Mouse (Mus musculus): Measurements from ENCODE around the gene Mrpl45.
"Not testable (repeated sequence)": the region's sequence is repeated elsewhere in the genome, so short reads cannot be mapped to it uniquely, and the experiment has no call there.

The Mrpl45 gene

GRCm38 (mm10) chr11:97315504-97316503 is at the start of gene Mrpl45:
Gene Mrpl45 (plus strand): TSS chr11:97315716.
- peak; percentile 100 for DNase-seq (ENCODE audit: low read depth, low spot score)

DNA sequence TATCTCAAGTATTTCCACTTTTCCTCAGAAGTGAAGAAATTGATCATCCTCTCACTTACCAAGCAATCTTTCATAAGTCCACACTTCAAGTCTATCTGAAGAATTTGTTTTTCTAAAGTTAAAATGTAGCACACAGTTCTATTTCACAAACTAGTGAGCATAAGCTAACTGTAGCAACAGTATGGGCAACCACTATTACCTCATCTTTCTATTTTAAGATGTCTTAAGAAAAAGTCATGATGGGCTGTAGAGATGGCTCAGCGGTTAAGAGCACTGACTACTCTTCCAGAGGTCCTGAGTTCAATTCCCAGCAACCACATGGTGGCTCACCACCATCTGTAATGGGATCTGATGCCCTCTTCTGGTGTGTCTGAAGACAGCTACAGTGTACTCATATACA is 49.0 kb upstream of the Mrpl45 start:
- DNase-seq (ENCODE audit: low read depth, low spot score), result not testable (repeated sequence)

DNA sequence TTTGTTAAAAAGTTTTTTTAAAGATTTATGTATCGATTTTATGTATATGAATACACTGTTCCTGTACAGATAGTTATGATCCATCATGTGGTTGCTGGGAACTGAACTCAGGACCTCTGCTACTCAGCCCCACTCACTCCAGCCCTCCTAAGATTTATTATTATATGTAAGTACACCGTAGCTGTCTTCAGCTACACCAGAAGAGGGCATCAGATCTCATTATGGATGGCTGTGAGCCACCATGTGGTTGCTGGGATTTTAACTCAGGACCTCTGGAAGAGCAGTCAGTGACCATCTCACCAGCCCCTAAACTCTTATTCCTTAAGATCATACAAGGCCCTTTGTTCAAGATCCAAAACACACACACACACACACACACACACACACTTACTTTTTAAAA is 45.5 kb upstream of the Mrpl45 start:
- DNase-seq (ENCODE audit: low read depth, low spot score), result peak; percentile 35

- DNase-seq (ENCODE audit: low read depth, low spot score), result no peak
These were observed 42.7 kb upstream of the Mrpl45 start for GRCm38 (mm10) chr11:97272835-97273234.

DNA sequence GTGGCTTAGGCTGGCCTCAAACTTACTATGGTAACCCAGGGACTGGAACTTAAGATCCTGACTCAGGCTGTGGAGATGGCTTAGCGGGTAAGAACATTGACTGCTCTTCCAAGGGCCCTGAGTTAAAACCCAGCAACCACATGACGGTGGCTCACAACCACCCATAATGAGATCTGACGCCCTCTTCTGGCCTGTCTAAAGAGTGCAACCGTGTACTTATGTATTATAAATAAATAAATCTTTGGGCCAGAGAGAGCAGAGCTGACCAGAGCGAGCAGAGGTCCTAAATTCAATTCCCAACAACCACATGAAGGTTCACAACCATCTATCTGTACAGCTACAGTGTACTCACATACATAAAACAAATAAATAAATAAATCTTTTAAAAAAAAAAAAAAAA is 41.9 kb upstream of the Mrpl45 start:
- peak; percentile 91 for DNase-seq (ENCODE audit: low read depth, low spot score)

GRCm38 (mm10) chr11:97274947-97275346 is 40.6 kb upstream of the Mrpl45 start:
- DNase-seq (ENCODE audit: low read depth, low spot score), result not testable (repeated sequence)

DNA sequence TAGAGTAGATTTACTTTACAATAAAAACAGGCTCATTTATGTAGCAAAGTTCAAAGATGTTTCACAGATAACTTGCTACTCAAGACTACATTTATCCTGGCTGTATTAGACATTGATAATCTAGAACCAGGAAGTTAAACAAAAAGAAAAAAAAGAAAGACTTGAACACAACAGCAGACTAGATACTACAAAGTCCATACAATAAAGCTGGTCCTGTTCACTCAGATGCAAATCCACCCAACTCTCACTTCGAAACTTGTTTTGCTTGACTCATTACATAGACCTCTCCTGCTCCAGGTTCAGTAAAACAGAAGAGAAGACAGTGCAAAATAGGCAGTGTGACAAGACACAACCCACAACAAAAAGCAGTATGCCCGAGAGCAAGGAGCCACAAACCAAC is 40.2 kb upstream of the Mrpl45 start:
- no peak for DNase-seq (ENCODE audit: low read depth, low spot score)

DNA sequence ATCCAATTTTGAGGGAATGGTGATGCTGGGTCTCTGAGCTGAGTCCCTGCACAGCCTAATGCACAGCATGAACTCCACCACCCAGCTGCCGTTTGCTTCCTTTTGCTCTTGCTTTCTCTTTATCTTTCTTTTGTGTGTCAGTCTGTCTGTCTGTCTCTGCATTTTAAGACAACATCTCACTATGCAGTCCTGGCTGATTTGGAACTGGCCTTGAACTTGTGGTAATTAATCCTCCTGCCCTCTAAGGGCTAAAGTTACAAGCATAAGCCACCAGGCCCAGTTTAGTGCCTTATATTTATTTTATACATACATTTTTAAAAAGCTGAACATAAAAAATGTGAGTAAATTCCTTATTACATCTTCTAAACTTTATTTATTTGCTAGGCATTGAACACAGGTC is 39.5 kb upstream of the Mrpl45 start:
- DNase-seq (ENCODE audit: low read depth, low spot score), result no peak

GRCm38 (mm10) chr11:97277166-97277565 is 38.4 kb upstream of the Mrpl45 start:
- no peak for DNase-seq (ENCODE audit: low read depth, low spot score)

DNA sequence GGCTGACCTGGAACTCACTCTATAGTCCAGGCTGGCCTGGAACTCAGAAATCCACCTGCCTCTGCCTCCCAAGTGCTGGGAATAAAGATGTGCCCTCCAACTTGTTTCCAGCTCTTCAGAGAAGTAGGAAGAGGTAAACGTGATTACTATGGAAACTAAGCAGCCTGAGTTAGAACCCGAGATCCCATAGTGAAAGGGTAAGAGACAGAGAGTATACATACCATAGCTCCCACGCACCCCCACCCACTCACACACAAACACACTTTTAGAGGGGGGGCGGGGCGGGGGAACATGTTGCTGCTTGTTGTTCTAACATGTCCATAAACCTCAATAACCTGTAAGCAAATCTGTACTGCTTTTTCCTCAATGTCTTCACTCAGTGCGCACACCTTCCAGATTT is 37.1 kb upstream of the Mrpl45 start:
- no peak for DNase-seq (ENCODE audit: low read depth, low spot score)

GRCm38 (mm10) chr11:97279040-97279404 is 36.5 kb upstream of the Mrpl45 start:
- no peak for DNase-seq (ENCODE audit: low read depth, low spot score)

- peak; percentile 98 for DNase-seq (ENCODE audit: low read depth, low spot score)
These were observed 35.9 kb upstream of the Mrpl45 start for GRCm38 (mm10) chr11:97279405-97280215.

DNA sequence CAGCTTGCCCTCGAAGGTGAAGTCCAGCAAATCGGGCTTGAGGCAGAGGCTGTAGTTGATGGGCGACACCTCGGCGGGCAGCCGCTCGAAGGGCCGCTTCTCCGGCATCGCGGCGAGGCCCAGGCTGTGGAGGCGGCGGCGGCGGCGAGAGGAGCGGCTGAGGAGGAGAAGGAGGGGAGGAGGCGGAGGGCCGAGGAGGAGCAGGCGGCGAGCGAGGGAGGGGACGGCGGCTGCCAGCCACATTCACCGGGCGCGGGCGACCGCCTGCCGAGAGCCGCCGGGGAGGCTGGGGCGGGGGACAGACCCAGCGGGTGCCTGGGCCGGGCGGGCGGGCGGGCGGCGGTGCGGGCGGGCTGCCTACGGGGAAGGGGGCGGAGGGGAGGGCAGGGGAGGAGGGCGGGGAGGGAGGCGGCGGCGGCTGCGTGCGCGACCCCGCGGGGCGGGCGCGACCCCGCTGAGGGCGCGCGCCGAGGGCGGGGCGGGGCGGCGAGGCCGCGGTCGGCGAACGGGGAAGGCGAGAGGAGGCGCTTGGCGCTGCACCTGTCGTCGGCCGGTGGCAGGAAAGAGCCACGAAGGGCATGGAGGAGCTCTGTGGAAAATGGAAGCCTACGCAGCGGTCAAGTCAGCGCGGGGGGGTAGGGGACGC is 35.2 kb upstream of the Mrpl45 start, which contains the start of gene Npepps:
Gene Npepps, minus strand, starts transcription at position 423 of the 646 bp plus-strand sequence.
- DNase-seq (ENCODE audit: low read depth, low spot score), result peak; percentile 88

DNA sequence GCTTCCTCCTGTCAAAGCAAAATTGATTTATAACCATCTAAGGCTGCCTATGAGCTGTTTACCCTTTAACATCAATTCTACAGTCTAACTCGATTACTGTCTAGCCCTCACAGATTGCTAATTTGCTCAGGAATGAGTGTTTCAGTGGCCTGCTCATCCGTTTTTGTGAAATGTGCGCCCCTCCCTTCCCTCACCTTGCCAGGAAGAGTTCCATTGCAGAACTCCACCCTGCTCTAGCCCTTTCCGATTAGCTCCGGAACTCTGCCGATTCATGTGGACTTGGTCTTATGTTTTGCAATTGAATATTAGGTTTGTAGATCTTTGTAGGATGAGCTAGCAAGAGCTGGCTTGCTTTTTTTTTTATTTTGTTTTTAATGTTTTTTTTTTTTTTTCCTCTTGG is 33.3 kb upstream of the Mrpl45 start:
- DNase-seq (ENCODE audit: low read depth, low spot score), result peak; percentile 49

- no peak for DNase-seq (ENCODE audit: low read depth, low spot score)
These were observed 30.7 kb upstream of the Mrpl45 start for GRCm38 (mm10) chr11:97284854-97285253.

DNA sequence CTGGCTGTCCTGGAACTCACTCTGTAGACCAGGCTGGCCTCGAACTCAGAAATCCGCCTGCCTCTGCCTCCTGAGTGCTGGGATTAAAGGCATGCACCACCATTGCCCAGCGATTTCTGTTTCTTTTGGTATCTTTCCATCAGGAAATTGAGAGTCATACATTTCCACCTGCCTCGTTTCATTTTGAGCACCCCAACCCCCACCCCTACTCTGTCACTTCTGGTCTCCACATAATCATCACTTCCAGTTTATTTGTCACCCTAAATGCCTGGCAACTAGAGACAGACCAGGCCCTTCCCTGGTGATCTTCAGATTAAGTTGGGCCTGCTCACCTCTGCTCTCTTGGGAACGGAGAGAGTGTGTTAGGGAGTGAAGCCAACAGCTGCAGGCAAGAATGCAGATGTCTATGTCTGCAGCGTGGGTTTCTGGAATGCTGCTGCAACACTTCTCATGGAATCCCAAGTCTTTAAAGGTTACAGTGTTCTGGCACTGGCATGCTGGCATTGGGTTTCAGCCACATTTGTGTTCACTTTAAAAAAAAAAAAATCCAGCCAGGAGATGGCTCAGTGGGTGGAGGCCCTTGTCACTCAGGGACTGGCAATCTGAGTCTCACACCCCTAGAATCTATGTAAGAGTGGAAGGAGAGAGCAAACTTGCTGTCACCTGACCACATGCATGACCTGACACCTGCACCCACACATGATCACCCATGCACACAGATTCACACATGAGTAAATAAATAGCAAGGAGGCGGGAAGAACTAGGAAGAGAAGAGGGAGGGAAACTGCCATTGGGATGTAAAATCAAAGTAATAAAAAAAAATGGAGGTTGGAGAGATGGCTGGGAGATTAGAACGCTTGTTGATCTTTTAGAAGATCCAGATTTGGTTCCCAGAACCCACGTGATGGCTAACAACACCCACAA is 29.4 kb upstream of the Mrpl45 start:
- no peak for DNase-seq (ENCODE audit: low read depth, low spot score)

DNA sequence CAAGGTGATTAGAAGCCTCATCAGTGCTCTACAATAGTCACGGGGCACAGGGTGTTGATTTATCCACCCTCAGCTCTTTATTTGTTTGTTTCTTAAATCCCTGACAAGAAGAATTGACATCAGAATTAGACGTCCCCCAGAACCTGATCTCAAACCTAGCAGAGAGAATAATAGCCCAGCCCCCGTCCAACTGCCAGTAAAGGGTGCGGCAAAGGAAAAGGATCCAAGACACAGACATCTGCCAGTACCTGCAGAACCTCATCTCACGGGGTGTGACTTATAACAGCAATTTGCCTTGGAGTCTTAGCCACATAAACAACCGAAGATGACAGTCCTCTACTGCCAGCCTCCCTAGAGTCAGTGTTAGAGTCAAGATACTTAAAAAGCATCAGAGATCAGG is 28.5 kb upstream of the Mrpl45 start:
- DNase-seq (ENCODE audit: low read depth, low spot score), result peak; percentile 48

DNA sequence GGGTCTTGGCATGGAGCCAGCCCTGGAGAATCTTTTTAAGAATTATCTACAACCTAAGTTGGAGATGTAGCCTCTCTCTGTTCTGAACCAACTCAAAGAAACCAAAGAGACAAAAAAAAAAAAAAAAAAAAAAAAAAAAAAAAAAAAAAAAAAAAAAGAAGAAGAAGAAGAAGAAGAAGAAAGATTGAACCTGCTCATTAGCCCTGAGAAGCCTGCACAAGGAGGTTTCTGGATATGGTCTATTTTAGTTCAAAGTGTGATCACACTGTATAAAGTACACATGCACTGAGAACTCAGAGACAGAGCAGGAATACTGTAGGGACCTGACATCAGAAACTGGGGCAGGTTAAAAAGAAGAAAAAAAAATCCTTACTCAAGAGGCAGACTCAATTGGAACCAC is 27.9 kb upstream of the Mrpl45 start:
- DNase-seq (ENCODE audit: low read depth, low spot score), result no peak

DNA sequence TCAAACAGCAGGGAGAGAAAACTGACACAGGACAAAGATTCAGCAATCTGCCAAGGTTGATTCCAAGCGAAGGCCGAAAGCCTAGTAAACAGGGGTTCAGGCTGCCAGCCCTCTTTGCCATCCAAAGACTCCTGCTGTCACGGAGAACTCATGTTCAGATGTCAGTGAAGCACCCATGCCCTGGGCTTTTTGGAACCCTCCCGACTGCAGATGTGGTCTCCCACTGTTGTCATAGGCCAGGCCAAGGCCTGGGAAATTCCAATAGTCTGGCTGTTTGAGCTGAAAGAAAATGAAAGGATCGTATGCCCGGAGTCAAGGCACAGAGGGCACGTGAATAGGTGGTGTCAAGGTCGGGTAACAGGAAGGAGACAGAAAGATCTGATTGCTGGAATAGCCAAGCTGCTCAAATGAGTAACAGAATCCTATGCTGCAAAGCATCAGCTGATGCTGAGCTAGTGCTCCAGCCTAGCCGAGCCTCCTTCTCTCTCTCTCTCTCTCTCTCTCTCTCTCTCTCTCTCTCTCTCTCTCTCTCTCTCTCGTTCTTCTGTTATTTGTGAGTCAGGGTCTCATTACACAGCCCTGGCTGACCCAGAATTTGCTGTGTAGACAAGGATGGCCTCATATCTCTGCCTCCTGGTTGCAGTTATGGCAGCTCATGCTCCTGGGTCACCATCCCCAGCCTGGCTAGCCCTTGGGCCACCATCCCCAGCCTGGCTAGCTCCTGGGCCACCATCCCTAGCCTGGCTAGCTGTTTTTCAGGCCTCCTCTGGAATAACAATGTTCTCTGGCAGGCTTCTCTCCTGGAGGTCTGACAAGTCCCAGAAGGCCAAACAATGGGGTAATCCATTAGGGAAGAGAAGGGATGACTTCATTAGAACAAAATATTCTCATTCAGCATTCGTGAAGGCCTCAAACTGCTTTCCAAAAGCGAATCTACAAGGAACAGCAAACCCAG is 26.0 kb upstream of the Mrpl45 start:
- DNase-seq (ENCODE audit: low read depth, low spot score), result peak; percentile 75

- DNase-seq (ENCODE audit: low read depth, low spot score), result peak; percentile 79
These were observed 22.8 kb upstream of the Mrpl45 start for GRCm38 (mm10) chr11:97292731-97293130.
